In the genomic region with DNA sequence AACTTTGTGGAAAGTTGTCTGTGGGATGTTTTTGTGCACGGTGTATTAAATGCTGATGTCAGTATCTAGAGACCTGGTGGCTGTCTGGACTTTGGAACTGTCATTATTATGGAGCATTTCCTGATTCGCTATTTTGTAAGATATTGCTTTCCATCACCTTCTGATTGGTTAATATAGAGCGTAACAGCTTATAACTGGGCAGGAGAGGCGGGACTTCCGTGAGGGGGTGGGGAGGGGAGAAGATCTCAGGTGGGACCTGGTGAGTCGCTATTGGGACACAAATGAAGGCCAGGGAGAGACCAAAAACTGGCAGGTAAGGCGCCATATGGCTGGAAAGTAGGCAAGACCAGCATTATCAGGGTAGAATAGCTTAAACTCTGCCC, we compare ENCODE assay signal across 8 mouse cellular contexts. TPM values are rescaled to one million over a fixed set of nuclear protein-coding genes. Genes with fewer than 3 reads are reported as not detected.
A peak's percentile ranks its signal among the peaks of the same experiment; 100 is the strongest.
DNase-seq lines count a peak whose midpoint lies in the region; ATAC-seq and TF ChIP-seq lines count a peak whose summit lies in the region.

No protein-coding gene starts in this region.

- no peak overlapping the region for H3K27ac ChIP-seq in testis, adult 2 months (ENCODE audit: control insufficient read depth, insufficient read depth, low read depth, low read length)
- H3K27ac ChIP-seq in forebrain, embryonic 14.5 days (ENCODE audit: low read depth, low read length), result no peak overlapping the region

- DNase-seq in testis, postnatal 14 days (ENCODE audit: low spot score), result no peak
- DNase-seq in forebrain, embryonic 14.5 days (ENCODE audit: low spot score), result peak; percentile 26
- DNase-seq in kidney, postnatal 36 days, result peak; percentile 47 to 69
- DNase-seq in naive thymus-derived CD4-positive, alpha-beta T cell, adult 2 months (ENCODE audit: low read depth), result peak; percentile 44
- DNase-seq in frontal cortex, postnatal 14 days (ENCODE audit: low spot score in 2 of 2), result no peak
- no peak for DNase-seq in adrenal gland, postnatal 4 days (ENCODE audit: low spot score in 2 of 2)
- no peak for DNase-seq in layer of hippocampus, adult 9-10 months (ENCODE audit: low spot score)

- TF ChIP-seq CTCF in testis, adult 2 months (IDR thresholded peaks at IDR 0.05; ENCODE audit: control insufficient read depth, insufficient read depth, insufficient replicate concordance, low read depth, low read length), result no peak

- H3K4me1 ChIP-seq in testis, adult 2 months (ENCODE audit: control insufficient read depth, insufficient read depth, low read length), result peaks cover 19% of the 10 kb centered on the region
- H3K4me1 ChIP-seq in forebrain, embryonic 14.5 days (ENCODE audit: control insufficient read depth, insufficient read depth, low read length), result 0 out of 2 replicates have a peak, but pooled peaks cover 5% of the 10 kb centered on the region

- 60% methylated on average over 7 of the region's 7 CpGs for WGBS in forebrain, embryonic 14.5 days

- no peak overlapping the region for H3K9ac ChIP-seq in forebrain, embryonic 14.5 days (ENCODE audit: low read length)

- TF ChIP-seq POLR2A in testis, adult 2 months (IDR thresholded peaks at IDR 0.05; ENCODE audit: control insufficient read depth, low read depth, low read length), result no peak

- H3K4me2 ChIP-seq in forebrain, embryonic 14.5 days (ENCODE audit: low read length), result peak overlapping the region; percentile 13

- no peaks in the 10 kb centered on the region for H3K9me3 ChIP-seq in forebrain, embryonic 14.5 days (replicated peaks; ENCODE audit: control insufficient read depth, low read length)

- H3K36me3 ChIP-seq in testis, adult 2 months (ENCODE audit: control insufficient read depth, insufficient read depth, low read length), result no peaks in the 10 kb centered on the region
- no peaks in the 10 kb centered on the region for H3K36me3 ChIP-seq in forebrain, embryonic 14.5 days (ENCODE audit: control insufficient read depth, insufficient read depth, low read length)

- no peaks in the 10 kb centered on the region for H3K27me3 ChIP-seq in testis, adult 2 months (ENCODE audit: control insufficient read depth, insufficient read depth, low read length)
- no peaks in the 10 kb centered on the region for H3K27me3 ChIP-seq in forebrain, embryonic 14.5 days (replicated peaks; ENCODE audit: control insufficient read depth, insufficient read depth, low read length)

- ATAC-seq in forebrain, embryonic 14.5 days, result peak; percentile 57; the same call in 1 of the 2 replicates

- H3K4me3 ChIP-seq in testis, adult 2 months (ENCODE audit: control insufficient read depth, low read depth, low read length), result peak overlapping the region; percentile 52
- H3K4me3 ChIP-seq in forebrain, embryonic 14.5 days (ENCODE audit: low read depth, low read length), result no peak overlapping the region

RNA-seq across cellular contexts. Expression of a gene that starts 7.8 kb away (rescaled TPM):
- not detected in 2 replicates for polyA plus RNA-seq in testis, adult 2 months (2012; rRNA removed)
- polyA plus RNA-seq in forebrain, embryonic 14.5 days (2014; fragmentation: Nextera tagmentation; extraction: Ambion mirVana), result not detected in 2 replicates
- total RNA-seq in adrenal gland, postnatal 4 days (2021), result not detected

Comparison
In these comparisons a context has a peak if more than half of its experiments do, and no peak if none do; other contexts are left out.
1. DNase-seq: peak in forebrain, embryonic 14.5 days (single experiment), kidney, postnatal 36 days (2 of 2) and naive thymus-derived CD4-positive, alpha-beta T cell, adult 2 months (single experiment); none in testis, postnatal 14 days (single experiment), frontal cortex, postnatal 14 days (0 of 2), adrenal gland, postnatal 4 days (0 of 2) and layer of hippocampus, adult 9-10 months (single experiment).